Mouse (Mus musculus) lung, adult 2 months (tissue): ENCODE measurements around the gene Cttnbp2. TPM values are rescaled to one million over a fixed set of nuclear protein-coding genes. Genes with fewer than 3 reads are reported as not detected.

Experiments
- DNase-seq: peaks from one replicate; pipeline ENCODE4 v3.0.0; 2022
- H3K4me1 ChIP-seq: fragments of 200-500 bp; 2 replicates; pipeline ENCODE4 v1.6.1; 2011; ENCODE audit warnings: low read length; ENCODE audit not compliant: control insufficient read depth, insufficient read depth
- H3K4me3 ChIP-seq: fragments of 200-500 bp; replicated peaks from 2 replicates; pipeline ENCODE3; 2011; ENCODE audit warnings: low read depth, mild to moderate bottlenecking, control low read depth, low read length; ENCODE audit errors: extremely low read depth
- CTCF ChIP-seq: fragments of 200-500 bp; IDR thresholded peaks from 2 replicates; pipeline ENCODE4 v1.5.1; 2011; ENCODE audit warnings: mild to moderate bottlenecking, low read length, control low read depth; ENCODE audit not compliant: insufficient read depth
- POLR2A ChIP-seq: fragments of 200-500 bp; IDR thresholded peaks from 2 replicates; pipeline ENCODE4 v1.6.1; 2011; ENCODE audit warnings: low read depth, mild to moderate bottlenecking, control low read depth, low read length, borderline replicate concordance; ENCODE audit errors: extremely low read depth
- WGBS: fragments of 180-500 bp; shearing (Covaris S2); methylation state at CpG from one replicate; pipeline ENCODE4 v1.1.7; 2018; 5-methylcytosine and 5-hydroxymethylcytosine counted together
- polyA plus RNA-seq: library from polyadenylated mRNA; depleted of rRNA; stranded (reverse); fragments of >200 nt; gene quantifications from 2 replicates; pipeline ENCODE4 v1.2.3, GENCODE M21; 2012

Cttnbp2 gene
- polyA plus RNA-seq, 1 experiment = 5.1 TPM

DNA sequence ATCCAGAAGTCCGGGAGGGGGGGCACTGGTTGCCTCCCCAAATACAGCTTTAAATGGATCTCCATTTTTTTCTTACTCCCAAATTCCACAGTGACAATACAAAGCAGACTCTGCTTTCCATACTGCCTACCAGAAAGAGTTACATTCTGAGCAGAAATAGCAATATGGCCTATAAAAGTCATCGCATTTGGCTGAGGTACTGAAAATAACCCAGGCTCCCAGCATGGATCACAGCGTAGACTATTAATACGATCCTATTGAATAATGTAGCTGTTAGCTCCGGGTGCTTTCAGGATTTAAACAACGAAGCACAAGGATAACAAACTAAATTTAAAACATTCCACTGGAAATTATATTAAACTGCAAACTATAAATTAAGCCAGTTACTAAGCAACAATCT, 2.8 kb downstream of the Cttnbp2 start:
- Histone ChIP-seq H3K4me3 (no peak overlapping the region), H3K4me1 (peaks cover 3% of the 10 kb centered on the region)
- WGBS = 82% methylated on average over 6 of the region's 6 CpGs
- no peak for DNase-seq
- TF ChIP-seq POLR2A = no peak
- TF ChIP-seq CTCF = no peak

DNA sequence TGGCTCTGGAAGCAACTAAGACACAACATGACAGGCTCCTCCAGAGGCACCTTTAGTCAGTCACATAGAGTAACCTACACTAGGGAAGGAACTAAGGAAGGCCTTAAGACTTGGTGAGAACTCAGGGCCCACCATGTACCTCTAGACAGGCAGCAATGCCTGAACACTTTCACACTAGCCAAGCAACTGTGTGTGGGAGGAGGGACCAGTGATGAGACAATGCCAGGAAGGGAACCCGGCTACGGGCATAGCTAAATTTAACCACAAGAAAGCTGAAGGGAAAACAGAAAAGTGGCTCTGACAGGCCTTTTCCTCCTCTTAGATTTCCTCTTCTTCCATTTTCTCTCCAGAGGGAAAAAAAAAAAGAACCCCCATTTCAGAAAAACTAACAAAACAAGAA, 6.6 kb downstream of the Cttnbp2 start:
- no peak for TF ChIP-seq CTCF
- no peak for TF ChIP-seq POLR2A
- 20% methylated on average over 2 of the region's 2 CpGs for WGBS
- Histone ChIP-seq H3K4me1 (no peaks in the 10 kb centered on the region; the same call in 1 of the 2 replicates), H3K4me3 (no peak overlapping the region)
- no peak for DNase-seq

DNA sequence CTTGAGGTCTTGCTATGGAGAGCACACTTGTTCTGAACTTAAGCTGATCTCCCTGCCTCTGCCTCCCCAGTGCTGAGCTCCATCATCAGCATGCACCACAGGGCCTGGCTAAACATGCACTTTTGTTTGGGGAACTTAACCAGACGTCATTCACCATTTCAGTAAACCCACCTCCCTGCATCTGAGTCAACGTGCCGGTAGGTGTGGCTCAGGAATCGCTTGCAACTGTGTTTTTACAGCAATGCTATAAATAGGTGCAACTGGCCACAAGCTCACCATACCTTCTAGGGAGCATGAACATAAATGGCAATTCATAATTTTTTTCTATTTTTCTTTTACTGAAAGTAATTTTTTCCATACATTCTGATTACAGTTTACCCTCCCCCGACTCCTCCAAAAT, 14.8 kb downstream of the Cttnbp2 start:
- DNase-seq = no peak
- no peak overlapping the region for H3K4me3 ChIP-seq
- WGBS = 60% methylated on average over 5 of the region's 5 CpGs
- no peaks in the 10 kb centered on the region; the same call in 1 of the 2 replicates for H3K4me1 ChIP-seq
- TF ChIP-seq CTCF (no peak), POLR2A (no peak)

DNA sequence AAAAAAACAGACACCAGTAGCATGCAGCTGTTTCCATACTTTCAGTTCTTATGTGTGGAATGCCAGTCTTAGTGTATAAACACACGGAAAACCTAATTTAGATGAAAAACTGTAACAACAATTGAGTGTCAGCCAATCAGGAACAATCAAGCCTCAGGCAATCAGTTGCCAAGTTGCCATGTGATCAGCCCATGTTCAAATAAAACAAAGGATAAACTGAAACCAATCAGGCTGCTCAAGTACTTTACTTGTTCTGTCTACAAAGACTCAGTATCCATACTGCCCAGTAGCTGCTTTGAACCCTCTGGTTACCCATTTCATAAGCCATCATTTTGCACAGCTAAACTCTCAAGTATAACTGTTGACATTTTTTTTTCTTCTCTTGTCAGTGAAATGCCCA, 21.7 kb downstream of the Cttnbp2 start:
- Histone ChIP-seq H3K4me3 (no peak overlapping the region), H3K4me1 (no peaks in the 10 kb centered on the region)
- no peak for DNase-seq
- no peak for TF ChIP-seq CTCF
- TF ChIP-seq POLR2A = no peak
- 69% methylated on average over 1 of the region's 1 CpGs for WGBS

DNA sequence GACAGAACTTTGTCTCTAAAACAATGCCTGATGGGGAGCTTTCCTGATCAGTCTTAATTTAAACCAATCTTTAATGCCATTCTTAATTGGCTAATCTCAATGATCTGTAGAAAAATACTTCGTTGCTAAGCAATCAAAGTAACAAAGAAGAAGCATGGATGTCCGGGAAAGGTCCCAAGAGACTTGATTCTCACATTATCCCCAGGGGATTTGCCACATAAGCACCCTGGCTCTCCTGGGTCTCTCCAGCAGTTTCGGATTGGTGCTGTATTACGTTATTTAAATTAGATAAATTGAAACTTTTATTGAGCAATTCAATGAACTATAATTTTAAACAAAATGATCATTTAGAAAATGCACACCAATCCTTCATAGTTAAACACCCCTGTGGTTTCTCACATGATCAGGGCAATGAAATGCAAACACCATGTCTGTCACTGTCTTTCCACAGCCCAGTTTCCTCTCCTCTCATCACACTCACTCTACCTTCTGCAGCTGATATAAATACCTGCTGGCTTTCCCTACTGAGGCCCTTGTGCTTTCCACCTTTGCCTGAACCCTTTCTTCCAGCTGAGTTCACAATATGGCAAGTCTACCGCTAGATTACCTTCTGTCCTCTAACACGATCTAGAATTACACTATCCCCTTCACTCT, 22.3 kb downstream of the Cttnbp2 start:
- no peak for DNase-seq
- Histone ChIP-seq H3K4me1 (no peaks in the 10 kb centered on the region), H3K4me3 (no peak overlapping the region)
- TF ChIP-seq CTCF = no peak
- no peak for TF ChIP-seq POLR2A
- WGBS = 84% methylated on average over 6 of the region's 6 CpGs

DNA sequence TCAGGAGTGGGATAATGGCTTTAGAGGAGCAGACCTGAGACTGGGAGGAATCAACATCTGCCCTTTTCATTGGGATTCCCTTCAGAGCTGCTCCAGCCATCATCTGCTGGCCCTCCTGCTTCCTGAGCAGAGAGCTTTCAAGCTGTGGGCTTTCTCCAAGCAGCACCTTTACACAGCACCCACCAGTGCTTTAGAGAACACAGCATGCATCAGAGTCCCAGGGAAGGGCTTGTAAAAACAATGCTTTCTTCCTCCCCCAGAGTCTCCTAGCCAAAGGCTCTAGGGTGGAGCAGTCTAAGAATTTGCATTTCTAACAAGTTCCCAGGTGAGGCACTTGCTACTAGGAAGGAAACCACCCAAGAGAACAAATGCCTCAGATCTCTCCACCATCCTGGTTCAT, 29.6 kb downstream of the Cttnbp2 start:
- Histone ChIP-seq H3K4me3 (no peak overlapping the region), H3K4me1 (no peaks in the 10 kb centered on the region)
- TF ChIP-seq POLR2A (no peak), CTCF (no peak)
- DNase-seq = no peak

DNA sequence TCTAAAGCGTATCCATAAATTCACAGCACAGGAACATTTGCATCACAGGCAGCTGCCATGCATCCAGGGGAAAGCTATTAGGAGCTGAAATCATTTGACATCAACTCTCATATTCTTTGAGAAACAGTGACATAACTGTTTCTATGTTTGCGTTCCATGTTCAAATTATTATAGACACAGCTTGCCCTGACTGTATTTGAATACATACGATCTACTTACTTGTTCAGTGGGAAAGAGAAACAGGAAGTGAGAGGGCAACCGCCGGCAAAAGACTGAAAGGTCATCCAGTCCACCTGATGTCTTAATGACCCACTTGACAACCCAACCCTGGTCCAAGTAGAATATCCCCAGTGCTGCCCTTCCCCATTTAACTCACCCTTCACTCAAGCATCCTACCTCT, 30.6 kb downstream of the Cttnbp2 start:
- Histone ChIP-seq H3K4me1 (no peaks in the 10 kb centered on the region), H3K4me3 (no peak overlapping the region)
- no peak for TF ChIP-seq CTCF
- no peak for TF ChIP-seq POLR2A
- DNase-seq = no peak
- 63% methylated on average over 5 of the region's 5 CpGs for WGBS

DNA sequence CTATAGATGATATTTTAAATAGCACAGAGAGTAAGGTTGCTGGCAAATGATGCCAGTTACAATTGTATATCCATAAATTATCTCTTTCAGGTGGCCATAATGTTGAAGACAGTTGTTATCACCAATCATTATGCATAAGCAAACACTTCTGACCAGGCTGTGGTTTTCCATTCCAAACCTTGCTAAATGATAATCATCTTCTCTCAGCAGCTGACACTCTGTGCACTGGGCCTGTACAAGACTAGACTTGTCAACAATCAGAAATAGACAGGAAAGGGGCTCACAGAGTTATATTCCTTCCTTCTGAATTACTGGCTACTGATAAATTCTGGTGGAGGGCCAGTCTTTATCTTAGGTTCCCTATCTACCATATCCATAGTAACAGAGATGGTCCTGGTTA, 32.1 kb downstream of the Cttnbp2 start:
- no peaks in the 10 kb centered on the region for H3K4me1 ChIP-seq
- no peak overlapping the region for H3K4me3 ChIP-seq
- no peak for DNase-seq
- no peak for TF ChIP-seq CTCF
- TF ChIP-seq POLR2A = no peak

DNA sequence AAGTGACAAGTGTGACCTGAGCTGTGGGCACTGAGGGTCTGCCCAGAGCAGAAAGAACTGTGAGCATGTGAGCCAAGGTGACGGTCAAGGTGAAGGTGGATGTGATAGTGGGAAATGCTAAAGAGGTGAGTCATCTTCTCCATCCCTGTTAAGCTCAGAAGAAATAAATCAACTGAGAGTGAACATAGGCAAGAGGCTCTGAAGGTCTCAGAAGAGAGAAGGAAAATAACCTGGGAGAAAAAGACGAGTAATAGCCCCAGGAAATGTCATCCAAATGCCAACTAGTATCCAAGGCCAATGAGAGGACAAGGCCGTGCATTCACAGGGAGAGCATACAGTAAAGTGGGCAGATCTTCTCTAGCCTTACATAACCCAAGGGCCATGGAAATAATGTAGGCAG, 32.9 kb downstream of the Cttnbp2 start:
- no peak for TF ChIP-seq CTCF
- no peak for TF ChIP-seq POLR2A
- Histone ChIP-seq H3K4me1 (no peaks in the 10 kb centered on the region), H3K4me3 (no peak overlapping the region)
- WGBS = 75% methylated on average over 3 of the region's 3 CpGs
- no peak for DNase-seq

DNA sequence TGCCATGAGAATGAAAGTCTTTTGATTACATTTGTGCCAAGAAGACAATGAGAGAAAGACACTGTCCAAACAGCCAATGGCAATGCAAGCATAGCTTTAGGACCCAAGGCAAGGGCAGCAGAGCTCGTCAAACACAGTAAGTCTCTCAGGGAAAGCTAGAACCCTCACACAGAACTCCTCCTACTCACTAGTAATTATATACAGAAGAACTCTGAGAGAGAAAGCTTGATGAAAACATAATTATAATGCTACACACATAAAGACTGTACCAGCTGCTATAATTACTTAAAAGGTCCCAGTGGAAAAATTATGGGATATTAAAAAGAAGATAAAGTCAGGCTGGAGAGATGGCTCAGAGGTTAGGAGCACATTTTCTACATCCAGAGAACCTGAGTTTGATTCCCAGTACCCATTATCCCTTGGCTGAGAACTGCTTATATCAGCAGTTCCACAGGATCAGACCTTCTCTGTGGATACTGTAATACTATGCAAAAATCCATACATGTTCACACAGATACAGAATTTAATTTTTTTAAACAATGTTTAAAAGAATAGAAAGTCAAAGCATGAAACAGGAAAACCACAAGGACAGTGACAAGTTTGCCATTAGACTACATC, 37.2 kb downstream of the Cttnbp2 start:
- no peak overlapping the region for H3K4me3 ChIP-seq
- no peaks in the 10 kb centered on the region for H3K4me1 ChIP-seq
- WGBS = 74% methylated on average over 1 of the region's 1 CpGs
- DNase-seq = no peak
- TF ChIP-seq POLR2A = no peak
- TF ChIP-seq CTCF = no peak
